Mouse (Mus musculus): ENCODE measurements around the gene Angpt4.
A peak's percentile ranks its signal among the peaks of the same experiment; 100 is the strongest.

Gene Angpt4

GRCm38 (mm10) chr2:151915111-151915510 is 4.1 kb downstream of the Angpt4 start:
- no peak for DNase-seq (ENCODE audit: low read depth, low spot score)

- DNase-seq (ENCODE audit: low read depth, low spot score) = no peak
Observed at GRCm38 (mm10) chr2:151916061-151916831, 5.2 kb downstream of the Angpt4 start.

GRCm38 (mm10) chr2:151919140-151919539 is 8.1 kb downstream of the Angpt4 start:
- DNase-seq (ENCODE audit: low read depth, low spot score) = no peak

- DNase-seq (ENCODE audit: low read depth, low spot score) = no peak
Observed at GRCm38 (mm10) chr2:151921068-151921467, 10.1 kb downstream of the Angpt4 start.

- DNase-seq (ENCODE audit: low read depth, low spot score) = no peak
Observed at GRCm38 (mm10) chr2:151921596-151921995, 10.6 kb downstream of the Angpt4 start.

GRCm38 (mm10) chr2:151924276-151924675 is 13.3 kb downstream of the Angpt4 start:
- DNase-seq (ENCODE audit: low read depth, low spot score) = no peak

GRCm38 (mm10) chr2:151925715-151926114 is 14.7 kb downstream of the Angpt4 start:
- no peak for DNase-seq (ENCODE audit: low read depth, low spot score)

GRCm38 (mm10) chr2:151927103-151927502 is 16.1 kb downstream of the Angpt4 start:
- DNase-seq (ENCODE audit: low read depth, low spot score) = no peak

GRCm38 (mm10) chr2:151930389-151931074 is 19.5 kb downstream of the Angpt4 start:
- DNase-seq (ENCODE audit: low read depth, low spot score) = peak; percentile 85

- DNase-seq (ENCODE audit: low read depth, low spot score) = no peak
Observed at GRCm38 (mm10) chr2:151937893-151938292, 26.9 kb downstream of the Angpt4 start.

- DNase-seq (ENCODE audit: low read depth, low spot score) = no peak
Observed at GRCm38 (mm10) chr2:151938780-151939200, 27.8 kb downstream of the Angpt4 start.

GRCm38 (mm10) chr2:151939651-151940420 is 28.8 kb downstream of the Angpt4 start:
- DNase-seq (ENCODE audit: low read depth, low spot score) = no peak

GRCm38 (mm10) chr2:151941269-151941668 is 30.3 kb downstream of the Angpt4 start:
- peak; percentile 40 for DNase-seq (ENCODE audit: low read depth, low spot score)

- no peak for DNase-seq (ENCODE audit: low read depth, low spot score)
Observed at GRCm38 (mm10) chr2:151944106-151944505, 33.1 kb downstream of the Angpt4 start.

- DNase-seq (ENCODE audit: low read depth, low spot score) = no peak
Observed at GRCm38 (mm10) chr2:151947617-151948016, 36.6 kb downstream of the Angpt4 start.

GRCm38 (mm10) chr2:151948311-151948710 is 37.3 kb downstream of the Angpt4 start:
- DNase-seq (ENCODE audit: low read depth, low spot score) = no peak

GRCm38 (mm10) chr2:151949082-151949774 is 38.2 kb downstream of the Angpt4 start:
- no peak for DNase-seq (ENCODE audit: low read depth, low spot score)

GRCm38 (mm10) chr2:151953665-151954064 is 42.7 kb downstream of the Angpt4 start:
- DNase-seq (ENCODE audit: low read depth, low spot score) = no peak

GRCm38 (mm10) chr2:151956500-151957137 is 45.6 kb downstream of the Angpt4 start:
- DNase-seq (ENCODE audit: low read depth, low spot score) = no peak

- peak; percentile 30 for DNase-seq (ENCODE audit: low read depth, low spot score)
Observed at GRCm38 (mm10) chr2:151959274-151959673, 48.3 kb downstream of the Angpt4 start.
